Mouse (Mus musculus) neutrophil, adult 5-6 weeks (primary cell): Measurements from ENCODE around the gene Zbed4. TPM values are rescaled to one million over a fixed set of nuclear protein-coding genes. Genes with fewer than 3 reads are reported as not detected.
A peak's percentile ranks its signal among the peaks of the same experiment; 100 is the strongest.
"Not testable (repeated sequence)": the region's sequence is repeated elsewhere in the genome, so short reads cannot be mapped to it uniquely, and the experiment has no call there.

Experiments used
- ATAC-seq: fragments of 151-379, 151-347 bp; 2 replicates; pipeline ENCODE4 v1.8.0; 2017; ENCODE audit warnings: mild to moderate bottlenecking, moderate TSS enrichment; ENCODE audit not compliant: insufficient number of reproducible peaks, poor library complexity, low FRiP score, severe bottlenecking; ENCODE audit errors: extremely low read depth
- total RNA-seq: library from RNA; stranded (forward); fragments of 200-1000 nt; gene quantifications from 2 replicates; pipeline ENCODE4 v1.2.3, GENCODE M21; 2017

Gene Zbed4
- total RNA-seq, 1 experiment from 2014 or later: 27.8 TPM

DNA sequence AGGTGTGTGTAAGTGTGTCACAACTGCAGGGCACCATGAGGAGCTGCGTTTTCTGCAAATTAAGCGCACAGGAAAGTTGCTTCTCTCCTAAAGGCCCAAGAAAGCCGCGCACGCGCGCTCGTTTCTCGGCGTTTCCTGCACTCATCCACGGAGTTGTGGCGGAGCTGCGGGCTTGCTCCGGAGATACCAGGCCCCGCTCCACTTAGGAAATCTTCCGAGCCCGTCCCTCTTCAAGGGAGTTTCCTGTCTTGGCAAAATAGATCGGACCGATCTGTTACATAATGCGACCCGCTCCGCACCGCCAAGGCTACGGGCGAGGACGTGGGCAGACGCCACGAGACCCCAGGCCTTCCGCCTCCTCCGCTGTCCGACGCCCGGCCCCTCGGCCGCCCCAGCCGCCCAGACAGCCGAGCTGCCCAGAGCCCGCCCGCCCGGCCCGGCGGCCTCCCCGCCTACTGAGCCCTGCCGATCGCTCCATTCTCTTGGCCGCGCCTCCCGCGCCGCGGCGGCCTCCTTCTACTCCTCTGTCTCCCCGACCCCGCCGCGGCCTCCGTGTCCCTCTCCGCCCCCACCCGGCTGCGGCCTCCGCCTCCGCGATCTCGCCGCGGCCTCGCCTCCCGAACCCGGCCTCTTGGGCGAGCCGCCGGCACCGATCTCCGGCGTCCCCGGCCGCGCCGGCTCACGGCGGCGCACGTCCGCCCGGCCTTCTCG lies 18.3 kb upstream of the Zbed4 start:
- ATAC-seq: peak; percentile 10; the same call in 1 of the 2 replicates

DNA sequence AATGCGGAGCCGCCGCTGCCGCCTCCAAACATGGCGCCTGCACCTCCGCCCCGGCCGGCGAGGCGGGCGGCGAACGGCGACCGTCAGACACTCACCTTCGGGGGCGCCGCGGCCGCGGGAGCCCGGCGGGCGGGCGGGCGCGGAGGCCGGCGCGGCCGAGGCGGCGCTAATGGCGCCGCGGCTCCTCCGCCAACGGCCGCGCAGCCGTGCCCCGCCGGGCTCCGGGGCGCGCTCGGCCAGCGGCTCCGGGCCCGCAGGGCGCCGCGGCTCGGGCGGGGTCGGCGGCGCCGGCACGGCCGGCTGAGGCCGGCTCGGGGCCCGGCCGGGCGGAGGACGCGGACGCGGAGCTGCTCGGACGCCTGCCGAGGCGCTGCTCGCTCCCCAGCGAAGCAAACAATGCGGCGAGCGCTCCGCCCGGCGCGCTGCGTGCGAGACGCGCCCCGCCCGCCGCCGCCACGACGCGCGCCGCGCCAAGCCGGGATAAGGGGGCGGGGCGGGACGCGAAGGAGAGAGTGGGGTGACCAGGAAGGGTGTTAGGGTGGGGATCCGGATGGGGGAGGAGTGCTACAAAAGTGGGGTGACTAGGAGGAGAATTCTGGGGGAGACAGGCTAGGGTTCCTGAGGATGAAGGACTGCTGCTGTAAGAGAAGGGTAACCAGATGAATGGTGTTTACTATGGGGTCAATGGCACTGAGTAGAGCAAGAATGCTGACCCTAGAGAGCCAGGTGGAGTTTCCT lies 17.5 kb upstream of the Zbed4 start, which contains the start of gene Brd1:
Gene Brd1 (minus strand): TSS at position 400 of the 738 bp plus-strand sequence.
- ATAC-seq: peak; percentile 40

DNA sequence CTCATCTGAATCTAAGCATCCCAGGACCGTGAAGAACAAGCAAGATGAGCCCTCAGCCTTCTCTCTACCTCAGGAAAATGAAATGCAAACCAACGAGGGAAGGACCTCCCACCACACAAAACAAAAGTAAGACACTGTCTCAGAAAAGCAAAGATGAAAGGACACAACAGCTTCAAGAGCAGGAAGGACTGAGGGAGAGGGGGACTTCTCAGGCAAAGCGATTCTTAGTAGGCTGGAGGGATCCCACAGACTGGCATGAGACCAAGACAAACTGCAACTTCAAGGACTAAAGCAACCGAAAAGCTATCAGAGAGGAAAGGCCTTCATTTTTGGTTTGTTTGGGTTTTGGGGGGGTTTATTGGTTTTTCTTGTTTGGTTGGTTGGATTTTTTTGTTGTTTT lies 15.3 kb upstream of the Zbed4 start:
- no peak for ATAC-seq

DNA sequence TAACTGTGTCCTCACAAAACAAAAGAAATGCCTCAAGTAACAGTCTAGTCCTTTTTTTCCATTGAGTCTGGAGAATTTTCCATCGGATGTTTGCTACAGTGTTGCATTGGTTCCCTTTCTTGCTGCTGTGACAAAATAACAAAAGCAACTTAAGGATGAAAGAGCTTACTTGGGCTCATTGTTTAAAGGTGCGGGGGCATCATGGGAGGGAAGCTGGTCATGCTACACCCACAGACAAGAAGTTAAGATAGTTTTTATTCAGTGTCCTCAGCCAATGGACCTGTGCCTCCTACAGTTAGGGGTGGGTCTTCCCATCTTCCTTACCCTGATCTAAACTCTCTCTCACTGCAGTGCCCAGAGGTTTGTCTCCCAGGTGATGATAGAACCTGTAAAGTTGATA lies 13.0 kb upstream of the Zbed4 start:
- ATAC-seq: no peak

DNA sequence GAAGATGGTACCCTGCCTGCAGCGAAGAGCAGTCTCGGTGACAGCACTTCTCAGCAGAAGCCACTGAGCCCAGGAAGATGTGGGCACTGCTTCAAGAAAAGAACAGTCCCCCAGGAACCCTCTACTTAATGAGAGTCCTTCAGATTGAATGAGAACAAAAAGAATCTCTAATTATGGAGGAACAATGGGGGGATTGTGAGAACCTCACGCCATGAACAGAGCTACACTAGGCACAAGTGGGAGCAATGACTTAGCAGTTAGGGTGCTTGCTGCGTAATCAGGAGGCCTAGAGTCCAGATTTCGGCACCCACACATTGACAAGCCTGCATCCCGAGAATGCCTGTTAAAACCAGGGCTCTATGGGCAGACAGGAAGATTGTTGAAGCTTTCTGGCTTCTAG lies 10.1 kb upstream of the Zbed4 start:
- ATAC-seq: no peak

DNA sequence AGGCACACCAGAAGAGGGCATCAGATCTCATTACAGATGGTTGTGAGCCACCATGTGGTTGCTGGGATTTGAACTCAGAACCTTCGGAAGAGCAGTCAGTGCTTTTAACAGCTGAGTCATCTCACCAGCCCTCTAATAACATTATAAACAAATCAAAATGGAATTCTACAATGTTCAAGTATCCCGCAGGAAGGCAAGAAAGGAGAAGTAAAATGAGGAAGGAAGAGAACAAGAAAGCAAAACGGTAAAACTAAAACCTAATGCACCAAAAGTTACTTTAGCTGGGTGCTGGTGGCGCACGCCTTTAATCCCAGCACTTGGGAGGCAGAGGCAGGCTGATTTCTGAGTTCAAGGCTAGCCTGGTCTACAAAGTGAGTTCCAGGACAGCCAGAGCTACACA lies 8.1 kb upstream of the Zbed4 start:
- 0 out of 2 replicates have a peak, but pooled peaks have one; percentile 39 for ATAC-seq

DNA sequence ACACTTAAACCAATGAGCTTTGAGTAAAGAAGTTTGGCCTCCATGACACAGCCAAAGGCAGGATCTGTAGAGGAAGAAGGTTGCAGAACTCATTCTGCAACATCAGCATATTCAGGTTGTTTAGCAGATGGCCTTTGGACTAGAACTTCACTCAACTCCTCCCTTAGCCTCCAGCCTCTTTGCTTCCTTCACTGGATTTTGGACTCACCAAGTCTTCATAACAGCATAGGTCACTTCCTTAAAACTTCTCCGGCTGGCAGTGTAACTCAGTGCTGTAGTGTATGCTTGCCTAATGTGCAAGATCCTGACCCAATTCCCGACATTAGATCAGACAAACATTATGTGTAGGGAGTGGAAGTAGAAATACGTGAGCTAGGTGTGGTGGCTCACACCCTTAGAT lies 6.1 kb upstream of the Zbed4 start:
- no peak for ATAC-seq

DNA sequence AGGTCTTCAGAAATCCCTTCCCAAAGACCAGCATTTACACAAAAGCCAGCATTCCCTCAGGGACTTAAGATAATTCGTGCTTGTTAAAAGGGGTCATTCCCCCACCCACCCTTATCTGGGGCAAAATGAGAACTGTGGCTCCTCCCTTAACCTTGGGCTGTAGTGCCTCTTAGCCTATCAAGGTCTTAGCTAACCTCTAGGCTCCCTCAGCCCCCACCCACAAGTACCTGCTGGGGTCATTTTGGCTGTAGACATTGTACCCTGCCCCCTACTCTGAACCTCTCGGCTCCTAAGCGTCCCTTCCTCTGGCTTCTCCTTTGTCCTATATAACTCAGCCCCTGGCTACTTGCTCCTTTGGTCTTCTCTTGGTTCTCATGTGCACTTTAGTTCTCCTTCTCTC lies 5.5 kb upstream of the Zbed4 start:
- no peak for ATAC-seq

DNA sequence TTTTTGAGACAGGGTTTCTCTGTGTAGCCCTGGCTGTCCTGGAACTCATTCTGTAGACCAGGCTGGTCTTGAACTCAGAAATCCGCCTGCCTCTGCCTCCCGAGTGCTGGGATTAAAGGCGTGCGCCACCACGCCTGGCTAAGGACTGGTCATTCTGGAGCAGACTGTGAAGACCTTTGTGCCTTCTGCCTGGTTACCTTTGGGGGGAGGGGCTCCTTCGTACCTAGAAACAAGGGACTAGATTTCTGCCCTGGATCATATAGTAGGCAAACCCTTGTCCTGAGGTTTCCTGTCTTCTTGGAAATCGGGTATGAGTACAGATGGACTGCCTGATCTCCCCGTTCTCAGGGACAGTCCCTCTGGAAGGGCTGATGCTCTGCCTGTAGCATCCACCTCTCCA lies 1.8 kb upstream of the Zbed4 start:
- ATAC-seq: not testable (repeated sequence)

DNA sequence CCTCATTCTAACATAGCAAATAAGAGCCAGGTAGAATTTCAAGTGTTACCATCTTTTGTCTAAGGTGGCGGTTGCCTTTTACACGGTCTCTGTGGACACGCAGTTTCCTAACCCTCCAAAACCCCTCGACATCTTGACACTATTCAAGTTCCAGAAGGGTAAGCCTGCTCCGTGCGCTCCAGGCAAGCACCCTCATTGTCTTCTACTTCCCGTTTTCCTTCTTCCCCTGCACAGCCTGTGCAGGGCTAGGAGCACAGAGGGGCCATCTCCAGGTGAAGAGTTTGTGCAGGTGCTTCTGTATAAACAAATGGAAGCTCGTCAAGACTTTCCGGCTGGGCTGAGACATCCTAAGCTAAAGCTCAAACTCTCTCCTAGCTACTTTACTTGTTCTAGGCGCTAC lies 1.4 kb upstream of the Zbed4 start:
- ATAC-seq: no peak

DNA sequence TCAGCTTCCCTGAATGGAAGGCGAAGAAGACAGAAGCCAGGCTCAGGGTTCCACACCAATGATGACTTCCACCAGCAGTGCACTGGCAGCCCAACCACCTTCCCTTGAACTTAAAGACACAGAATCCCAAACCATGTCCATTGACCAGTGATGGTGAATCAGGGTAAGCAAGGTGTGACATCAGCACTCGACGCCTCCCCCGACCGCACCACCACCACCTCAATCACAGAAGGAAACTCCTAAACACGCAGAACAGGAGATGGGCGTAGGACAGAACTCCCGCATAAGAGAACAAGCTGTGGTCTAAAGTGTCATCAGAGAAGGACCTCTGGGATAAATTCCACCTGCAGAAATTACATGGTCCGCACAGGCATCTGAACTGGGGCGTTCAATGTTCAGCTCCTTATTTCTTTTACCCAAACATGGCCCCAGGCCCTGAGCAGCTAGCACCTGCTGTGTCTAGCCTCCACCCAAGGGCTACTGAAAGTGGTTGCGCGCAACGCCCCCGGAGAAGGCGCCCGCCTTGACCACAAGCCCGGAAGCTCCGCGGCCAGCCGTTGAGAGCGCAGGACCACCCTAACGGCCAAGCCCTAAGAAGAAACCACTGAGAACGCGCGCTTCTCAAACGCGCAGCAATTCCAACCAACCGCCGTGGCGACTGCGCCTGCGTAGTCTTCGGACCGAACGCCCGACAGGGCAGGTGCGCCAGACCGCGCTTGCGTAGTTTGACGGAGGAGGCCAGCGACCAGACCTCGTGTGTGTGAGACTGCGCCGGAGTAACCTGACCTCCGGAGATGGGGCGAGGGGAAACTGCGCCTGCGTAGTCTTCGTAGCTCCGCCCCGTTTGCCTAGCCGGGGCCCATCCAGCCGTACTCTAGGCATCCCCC lies 540 bp upstream of the Zbed4 start:
- peak; percentile 95 for ATAC-seq

DNA sequence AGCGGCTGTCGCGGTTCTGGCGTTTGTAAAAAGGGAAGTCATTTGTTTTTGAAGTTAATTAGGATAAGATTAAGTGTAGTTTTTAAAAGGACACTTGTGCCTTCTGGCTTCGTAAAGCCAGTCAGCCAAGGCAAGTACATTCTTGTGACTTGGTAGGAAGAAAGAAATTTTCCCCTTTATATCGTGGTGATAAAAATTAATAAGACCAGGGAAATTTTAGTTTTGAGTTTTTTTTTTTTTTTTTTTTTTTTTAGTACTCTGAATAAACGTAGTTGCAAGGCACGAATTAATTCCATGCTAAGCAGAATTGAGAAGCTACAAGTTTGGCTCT lies 908 bp downstream of the Zbed4 start:
- no peak for ATAC-seq

DNA sequence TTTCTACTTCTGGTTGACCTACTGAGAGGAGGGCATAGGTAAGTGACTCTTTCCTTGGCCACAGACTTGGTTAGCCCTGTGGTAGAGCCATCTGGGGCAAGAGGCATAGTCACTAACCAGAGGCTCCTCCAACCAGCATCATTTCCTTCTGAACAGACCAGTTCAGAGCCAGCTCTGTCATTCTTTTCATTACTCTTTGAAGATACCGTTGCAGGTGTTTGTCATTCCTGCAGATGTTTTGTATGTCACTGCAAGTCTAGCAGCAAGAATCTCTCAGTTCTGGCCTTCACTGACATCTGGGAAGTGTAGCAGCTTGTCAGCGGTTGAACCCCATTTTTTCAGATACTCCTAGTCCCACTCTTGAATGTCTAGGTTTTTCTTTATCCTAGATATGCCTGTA lies 3.4 kb downstream of the Zbed4 start:
- ATAC-seq: no peak

DNA sequence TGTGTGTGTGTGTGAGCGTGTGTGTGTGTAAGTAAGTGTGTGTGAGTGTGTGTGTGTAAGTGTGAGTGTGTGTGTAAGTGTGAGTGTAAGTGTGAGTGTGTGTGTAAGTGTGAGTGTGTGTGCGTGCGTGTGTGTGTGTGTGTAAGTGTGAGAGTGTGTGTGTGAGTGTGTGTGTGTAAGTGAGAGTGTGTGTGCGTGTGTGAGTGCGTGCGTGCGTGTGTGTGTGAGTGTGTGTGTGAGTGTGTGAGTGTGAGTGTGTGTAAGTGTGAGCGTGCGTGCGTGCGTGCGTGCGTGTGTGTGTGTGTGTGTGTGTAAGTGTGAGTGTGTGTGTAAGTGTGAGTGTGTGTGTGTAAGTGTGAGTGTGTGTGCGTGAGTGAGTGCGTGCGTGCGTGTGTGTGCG lies 4.3 kb downstream of the Zbed4 start:
- no peak for ATAC-seq

DNA sequence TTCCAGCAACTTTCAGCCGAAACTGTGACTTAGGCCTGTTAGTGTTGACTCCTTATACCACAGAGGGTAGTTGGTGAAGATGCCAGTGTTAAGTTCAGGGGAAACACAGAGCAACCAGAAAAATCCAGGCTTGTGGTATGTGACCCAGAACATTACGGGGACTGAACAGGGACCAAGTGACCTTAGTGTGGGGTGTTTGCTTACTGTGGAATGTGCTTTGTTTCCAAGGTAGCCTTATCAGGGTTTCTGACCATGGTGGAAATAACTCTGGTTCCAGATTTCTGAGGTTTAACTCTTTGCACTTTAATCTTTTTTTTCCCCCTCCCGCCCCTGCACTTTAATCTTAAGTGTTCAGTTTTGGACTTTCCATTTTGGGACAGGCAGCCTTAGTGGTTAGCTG lies 6.6 kb downstream of the Zbed4 start:
- no peak for ATAC-seq

DNA sequence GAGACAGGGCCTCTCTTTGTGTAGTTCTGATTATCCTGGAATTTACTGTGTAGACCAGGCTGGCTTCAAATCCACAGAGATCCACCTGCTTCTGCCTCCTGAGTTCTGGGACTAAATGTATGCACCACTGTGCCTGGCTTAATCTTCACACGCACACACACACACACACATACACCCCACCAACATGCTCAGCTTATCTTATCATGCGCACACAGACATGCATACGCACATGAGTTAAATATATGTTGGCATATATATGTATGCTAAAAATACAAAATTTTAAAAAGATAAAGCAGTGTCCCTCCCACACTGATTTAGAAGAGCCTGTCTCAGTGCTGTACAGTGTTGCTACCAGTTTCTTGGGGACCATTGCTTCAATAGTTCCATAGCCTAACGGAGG lies 10.1 kb downstream of the Zbed4 start:
- no peak for ATAC-seq

DNA sequence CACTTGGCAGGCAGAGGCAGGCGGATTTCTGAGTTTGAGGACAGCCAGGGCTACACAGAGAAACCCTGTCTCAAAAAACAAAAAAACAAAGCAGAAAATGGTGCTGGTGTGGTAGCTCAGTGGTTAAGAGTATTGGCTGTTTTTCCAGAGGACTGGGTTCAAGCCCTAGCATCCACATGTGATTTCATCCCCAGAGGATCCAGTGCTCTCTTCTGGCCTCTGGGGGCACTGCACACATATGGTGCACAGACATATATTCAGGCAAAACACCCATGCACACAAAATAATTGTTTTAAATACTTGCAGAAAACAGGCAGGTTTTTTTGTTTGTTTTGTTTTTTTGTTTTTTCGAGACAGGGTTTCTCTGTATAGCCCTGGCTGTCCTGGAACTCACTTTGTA lies 14.7 kb downstream of the Zbed4 start:
- ATAC-seq: 0 out of 2 replicates have a peak, but pooled peaks have one; percentile 19

DNA sequence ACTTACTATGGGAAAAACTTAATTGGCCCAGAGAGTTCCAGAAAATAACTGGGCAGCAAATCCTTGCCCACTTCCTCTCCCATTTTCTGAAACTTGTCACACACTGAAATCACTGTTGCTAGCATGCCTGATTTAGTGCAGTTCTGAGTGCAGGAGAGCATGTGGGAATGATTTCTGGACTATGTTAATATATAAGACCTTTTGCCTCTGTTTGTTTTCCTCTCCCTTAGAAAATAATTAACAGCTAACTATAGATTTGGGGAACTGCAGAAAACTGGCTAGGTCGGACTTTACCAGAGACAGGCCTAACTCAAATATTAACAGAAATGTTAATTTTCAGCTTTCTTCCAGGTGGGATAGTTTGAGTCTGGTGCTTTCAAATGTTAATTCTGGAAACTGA lies 17.1 kb downstream of the Zbed4 start:
- no peak for ATAC-seq

DNA sequence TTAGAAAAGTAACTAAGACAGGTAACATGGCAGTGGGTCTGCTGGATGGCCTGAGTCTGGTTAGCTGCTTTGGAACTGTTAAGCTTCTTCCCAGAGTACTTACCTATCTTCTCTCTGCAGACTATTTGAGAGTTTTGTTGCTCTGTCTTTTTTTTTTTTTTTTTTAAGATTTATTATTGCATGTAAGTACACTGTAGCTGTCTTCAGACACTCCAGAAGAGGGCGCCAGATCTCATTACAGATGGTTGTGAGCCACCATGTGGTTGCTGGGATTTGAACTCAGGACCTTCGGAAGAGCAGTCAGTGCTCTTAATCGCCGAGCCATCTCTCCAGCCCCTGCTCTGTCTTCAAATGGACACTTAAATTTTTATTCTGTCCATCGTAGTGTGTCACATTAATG lies 23.2 kb downstream of the Zbed4 start:
- ATAC-seq: not testable (repeated sequence)
